7 mouse cellular contexts compared by ENCODE assay signal in genomic region chr14:118642940-118643591, GRCm38 (mm10).
DNase-seq lines count a peak whose midpoint lies in the region; ATAC-seq lines count a peak whose summit lies in the region.
"Not testable (repeated sequence)": the region's sequence is repeated elsewhere in the genome, so short reads cannot be mapped to it uniquely, and the experiment has no call there.

No protein-coding gene starts in this region.

- WGBS in heart, embryonic 10.5 days: 68% methylated on average over 13 of the region's 13 CpGs
- WGBS in kidney, embryonic 15.5 days: 80% methylated on average over 13 of the region's 13 CpGs
- WGBS in liver, embryonic 13.5 days (ENCODE audit: insufficient replicate concordance): 44% methylated on average over 13 of the region's 13 CpGs
- WGBS in lung, embryonic 15.5 days: 66% methylated on average over 13 of the region's 13 CpGs

- not testable (repeated sequence) for H3K9me3 ChIP-seq in heart, embryonic 10.5 days; kidney, embryonic 15.5 days (replicated peaks); liver, embryonic 13.5 days (replicated peaks); lung, embryonic 15.5 days

- 0 out of 2 replicates have a peak overlapping the region, but pooled peaks have one; percentile 30 for H3K27ac ChIP-seq in heart, embryonic 10.5 days
- H3K27ac ChIP-seq in kidney, embryonic 15.5 days: peak overlapping the region; percentile 51; the same call in 1 of the 2 replicates
- H3K27ac ChIP-seq in liver, embryonic 13.5 days: peak overlapping the region; percentile 86
- H3K27ac ChIP-seq in lung, embryonic 15.5 days: not testable (repeated sequence)

- H3K4me2 ChIP-seq in kidney, embryonic 15.5 days; lung, embryonic 15.5 days: not testable (repeated sequence)
- H3K4me2 ChIP-seq in liver, embryonic 13.5 days: peak overlapping the region; percentile 46

- ATAC-seq in kidney, embryonic 15.5 days (replicated peaks; ENCODE audit: low FRiP score): peak; percentile 49
- ATAC-seq in liver, embryonic 13.5 days (ENCODE audit: low read depth): peak; percentile 82
- ATAC-seq in lung, embryonic 15.5 days (ENCODE audit: borderline replicate concordance, extremely low read depth, low FRiP score, low TSS enrichment): peak; percentile 55; the same call in 1 of the 2 replicates

- not testable (repeated sequence) for H3K36me3 ChIP-seq in heart, embryonic 10.5 days; kidney, embryonic 15.5 days; liver, embryonic 13.5 days; lung, embryonic 15.5 days

- peak; percentile 50 for DNase-seq in c-Kit-positive CD71-positive TER-119-positive erythroid progenitor cells, embryonic 14.5 days (ENCODE audit: low spot score)
- DNase-seq in heart, embryonic 10.5 days (ENCODE audit: low spot score); liver, embryonic 13.5 days: not testable (repeated sequence)
- DNase-seq in spleen, adult 12 weeks (ENCODE audit: low spot score): peak; percentile 21
- DNase-seq in urinary bladder, adult 2 months (ENCODE audit: low spot score): peak; percentile 21

- not testable (repeated sequence) for H3K9ac ChIP-seq in kidney, embryonic 15.5 days; liver, embryonic 13.5 days; lung, embryonic 15.5 days

- peaks cover 25% of the 10 kb centered on the region for H3K4me1 ChIP-seq in heart, embryonic 10.5 days
- peaks cover 13% of the 10 kb centered on the region; the same call in 1 of the 2 replicates for H3K4me1 ChIP-seq in kidney, embryonic 15.5 days
- H3K4me1 ChIP-seq in liver, embryonic 13.5 days (replicated peaks): peaks cover 37% of the 10 kb centered on the region
- not testable (repeated sequence) for H3K4me1 ChIP-seq in lung, embryonic 15.5 days

- H3K4me3 ChIP-seq in heart, embryonic 10.5 days; kidney, embryonic 15.5 days (replicated peaks); liver, embryonic 13.5 days (replicated peaks); lung, embryonic 15.5 days: not testable (repeated sequence)

- H3K27me3 ChIP-seq in heart, embryonic 10.5 days (ENCODE audit: insufficient read depth, poor library complexity, severe bottlenecking); kidney, embryonic 15.5 days; liver, embryonic 13.5 days; lung, embryonic 15.5 days: not testable (repeated sequence)
